Mouse (Mus musculus): ENCODE results near the gene Pias4. TPM values are rescaled to one million over a fixed set of nuclear protein-coding genes. Genes with fewer than 3 reads are reported as not detected.

Gene Pias4
- polyA plus RNA-seq, 1 experiment from 2014 or later: 60.0 TPM

GRCm38 (mm10) chr10:81123500-81123899 is 44.2 kb downstream of the Pias4 start:
- Histone ChIP-seq H3K9me3 (no peaks in the 10 kb centered on the region), H3K9ac (no peak overlapping the region), H3K27ac (replicated peaks) (no peak overlapping the region), H3K4me3 (no peak overlapping the region), H3K4me1 (replicated peaks) (no peaks in the 10 kb centered on the region; the same call in 1 of the 2 replicates), H3K27me3 (peaks cover 7% of the 10 kb centered on the region), H3K4me2 (no peak overlapping the region), H3K36me3 (peaks cover 62% of the 10 kb centered on the region)
- 85% methylated on average over 11 of the region's 11 CpGs for WGBS
- ATAC-seq (ENCODE audit: low read depth): no peak

GRCm38 (mm10) chr10:81122889-81123288 is 44.8 kb downstream of the Pias4 start:
- WGBS: 78% methylated on average over 2 of the region's 2 CpGs
- no peak overlapping the region for H3K4me2 ChIP-seq
- no peak for ATAC-seq (ENCODE audit: low read depth)
- no peak overlapping the region for H3K9ac ChIP-seq
- H3K4me3 ChIP-seq: no peak overlapping the region
- H3K36me3 ChIP-seq: peaks cover 68% of the 10 kb centered on the region
- no peak overlapping the region for H3K27ac ChIP-seq (replicated peaks)
- no peaks in the 10 kb centered on the region for H3K9me3 ChIP-seq
- H3K27me3 ChIP-seq: 0 out of 2 replicates have a peak, but pooled peaks cover under 1% of the 10 kb centered on the region
- H3K4me1 ChIP-seq (replicated peaks): no peaks in the 10 kb centered on the region; the same call in 1 of the 2 replicates

DNA sequence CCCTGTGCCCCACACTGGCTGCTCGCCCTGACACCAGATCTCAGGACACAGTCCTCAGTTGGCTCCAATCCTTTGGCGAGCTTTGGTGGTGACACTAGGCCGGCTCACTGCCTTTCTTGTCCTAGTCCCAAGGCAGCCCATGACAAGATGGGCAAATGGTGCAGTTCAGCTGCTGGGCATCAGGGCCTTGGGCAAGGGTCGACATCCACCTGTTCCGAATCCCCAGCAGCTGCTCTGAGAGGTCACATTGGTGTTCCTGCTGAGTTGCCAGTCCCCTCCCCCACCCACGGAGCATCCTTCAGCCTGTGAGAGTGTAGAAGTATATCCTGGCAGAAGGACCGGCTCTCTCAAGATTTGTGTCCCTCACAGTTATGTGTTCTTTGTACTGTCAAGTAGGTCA is 47.1 kb downstream of the Pias4 start:
- Histone ChIP-seq H3K27ac (replicated peaks) (no peak overlapping the region), H3K36me3 (peaks cover 87% of the 10 kb centered on the region), H3K9me3 (no peaks in the 10 kb centered on the region), H3K4me2 (no peak overlapping the region), H3K4me1 (replicated peaks) (no peaks in the 10 kb centered on the region), H3K4me3 (no peak overlapping the region), H3K9ac (no peak overlapping the region), H3K27me3 (no peaks in the 10 kb centered on the region)
- 91% methylated on average over 7 of the region's 7 CpGs for WGBS
- no peak for ATAC-seq (ENCODE audit: low read depth)

GRCm38 (mm10) chr10:81119625-81120024 is 48.1 kb downstream of the Pias4 start:
- 94% methylated on average over 10 of the region's 10 CpGs for WGBS
- H3K9ac ChIP-seq: no peak overlapping the region
- H3K27me3 ChIP-seq: no peaks in the 10 kb centered on the region
- no peaks in the 10 kb centered on the region for H3K4me1 ChIP-seq (replicated peaks)
- no peak overlapping the region for H3K4me2 ChIP-seq
- no peak overlapping the region for H3K4me3 ChIP-seq
- ATAC-seq (ENCODE audit: low read depth): no peak
- no peak overlapping the region for H3K27ac ChIP-seq (replicated peaks)
- no peaks in the 10 kb centered on the region for H3K9me3 ChIP-seq
- peaks cover 96% of the 10 kb centered on the region for H3K36me3 ChIP-seq

DNA sequence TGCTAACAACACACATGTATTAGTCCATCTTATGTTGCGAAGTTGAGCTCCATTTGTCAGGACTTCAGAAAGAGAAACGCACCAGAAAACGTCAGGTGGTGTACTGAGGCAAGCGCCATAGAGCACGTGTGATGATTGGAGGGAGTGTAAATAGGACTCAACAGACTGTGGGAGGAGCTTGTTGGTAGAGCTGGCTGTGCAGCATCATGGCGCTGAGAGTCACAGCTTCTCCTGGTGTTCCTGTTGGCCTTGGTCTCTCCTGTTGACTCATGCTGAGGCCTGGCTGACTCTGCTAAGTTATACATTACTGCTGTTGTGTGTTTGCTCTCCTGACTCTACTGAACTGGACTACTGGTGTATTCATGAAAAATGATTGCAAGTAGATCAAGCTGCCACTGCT is 54.8 kb downstream of the Pias4 start:
- Histone ChIP-seq H3K27me3 (no peaks in the 10 kb centered on the region), H3K36me3 (peaks cover 95% of the 10 kb centered on the region), H3K4me3 (no peak overlapping the region), H3K27ac (replicated peaks) (no peak overlapping the region), H3K4me1 (replicated peaks) (0 out of 2 replicates have a peak, but pooled peaks cover 5% of the 10 kb centered on the region), H3K9ac (no peak overlapping the region), H3K4me2 (no peak overlapping the region), H3K9me3 (no peaks in the 10 kb centered on the region)
- no peak for ATAC-seq (ENCODE audit: low read depth)
- WGBS: 96% methylated on average over 6 of the region's 6 CpGs

DNA sequence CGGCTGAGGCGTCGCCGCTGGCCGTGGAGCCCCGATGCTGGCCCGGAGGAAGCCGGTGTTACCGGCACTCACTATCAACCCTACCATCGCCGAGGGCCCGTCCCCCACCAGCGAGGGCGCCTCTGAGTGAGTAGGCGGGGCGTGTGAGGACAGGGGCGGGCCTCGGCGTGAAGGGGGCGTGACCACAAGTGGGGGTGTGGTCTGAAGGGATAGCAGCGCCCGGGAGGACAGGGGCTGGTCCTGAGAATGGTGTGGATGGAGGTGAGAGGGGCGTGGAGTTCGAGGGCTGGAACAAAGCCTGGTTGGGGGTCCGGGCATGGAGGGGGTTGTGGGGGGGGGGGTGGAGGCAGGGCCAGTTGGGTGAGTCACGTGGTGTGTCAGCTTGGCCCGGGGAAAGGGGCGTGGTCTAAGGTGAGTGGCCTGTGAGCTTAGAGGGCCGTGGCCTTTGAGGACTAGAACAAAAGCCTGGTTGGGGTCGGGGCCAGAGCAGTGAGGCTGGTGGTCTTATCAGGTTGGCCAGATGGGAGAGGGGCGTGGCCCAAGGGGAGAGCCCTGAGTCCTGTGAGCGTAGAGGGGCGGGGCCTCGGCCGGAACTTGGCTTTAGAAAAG is 61.5 kb downstream of the Pias4 start:
- peaks cover 32% of the 10 kb centered on the region for H3K36me3 ChIP-seq
- WGBS: 1% methylated on average over 35 of the region's 35 CpGs
- peak; percentile 91 for ATAC-seq (ENCODE audit: low read depth)
- no peaks in the 10 kb centered on the region for H3K27me3 ChIP-seq
- H3K4me1 ChIP-seq (replicated peaks): peaks cover 27% of the 10 kb centered on the region
- peak overlapping the region; percentile 100 for H3K27ac ChIP-seq (replicated peaks)
- no peaks in the 10 kb centered on the region for H3K9me3 ChIP-seq
- H3K4me3 ChIP-seq: peak overlapping the region; percentile 89
- peak overlapping the region; percentile 98 for H3K9ac ChIP-seq
- peak overlapping the region; percentile 67 for H3K4me2 ChIP-seq

- H3K4me1 ChIP-seq (replicated peaks): peaks cover 27% of the 10 kb centered on the region
- H3K4me2 ChIP-seq: peak within 1 kb of the TSS; percentile 67
- no peaks in the 10 kb centered on the region for H3K9me3 ChIP-seq
- ATAC-seq (ENCODE audit: low read depth): peak; percentile 96
- H3K9ac ChIP-seq: peak within 1 kb of the TSS; percentile 98
- H3K36me3 ChIP-seq: peaks cover 26% of the 10 kb centered on the region
- under 1% methylated on average over 55 of the region's 56 CpGs for WGBS
- no peaks in the 10 kb centered on the region for H3K27me3 ChIP-seq
- H3K4me3 ChIP-seq: peak within 1 kb of the TSS; percentile 89
- H3K27ac ChIP-seq (replicated peaks): peak within 1 kb of the TSS; percentile 100
Measured at GRCm38 (mm10) chr10:81105565-81106112, 62.1 kb downstream of the Pias4 start, which contains the start of gene Map2k2. Map2k2 (plus strand) TSS chr10:81105915.

Small RNA genes lying within 50 kb of the gene (microRNA-seq; reads per million reads assigned to microRNA genes)
- not detected for gene Mir5615-1
- gene Mir5615-2: not detected

Other genes starting within 250 kb of the Pias4 start
- gene Lmnb2, start 249.7 kb downstream of the Pias4 start, polyA plus RNA-seq (2015; fragmentation: Nextera tagmentation; extraction: Ambion mirVana): 38.3 and 41.6 TPM in 2 replicates
- gene Gadd45b, start 237.8 kb downstream of the Pias4 start, polyA plus RNA-seq (2015; fragmentation: Nextera tagmentation; extraction: Ambion mirVana): 8.8 and 9.0 TPM in 2 replicates
- gene Gng7, start 153.0 kb downstream of the Pias4 start, polyA plus RNA-seq (2015; fragmentation: Nextera tagmentation; extraction: Ambion mirVana): 16.2 and 17.4 TPM in 2 replicates
- 38.1 and 38.7 TPM in 2 replicates for gene Diras1, start 142.3 kb downstream of the Pias4 start, polyA plus RNA-seq (2015; fragmentation: Nextera tagmentation; extraction: Ambion mirVana)
- gene Slc39a3, start 130.5 kb downstream of the Pias4 start, polyA plus RNA-seq (2015; fragmentation: Nextera tagmentation; extraction: Ambion mirVana): 40.9 and 44.2 TPM in 2 replicates
- gene Sgta, start 107.7 kb downstream of the Pias4 start, polyA plus RNA-seq (2015; fragmentation: Nextera tagmentation; extraction: Ambion mirVana): 283 and 286 TPM in 2 replicates
- 47.4 and 48.4 TPM in 2 replicates for gene Thop1, start 97.9 kb downstream of the Pias4 start, polyA plus RNA-seq (2015; fragmentation: Nextera tagmentation; extraction: Ambion mirVana)
- 0.27 and 0.90 TPM in 2 replicates for gene Creb3l3, start 69.0 kb downstream of the Pias4 start, polyA plus RNA-seq (2015; fragmentation: Nextera tagmentation; extraction: Ambion mirVana)
- gene Map2k2, start 62.0 kb downstream of the Pias4 start, polyA plus RNA-seq (2015; fragmentation: Nextera tagmentation; extraction: Ambion mirVana): 217 and 244 TPM in 2 replicates
- gene Zbtb7a, start 32.7 kb downstream of the Pias4 start, polyA plus RNA-seq (2015; fragmentation: Nextera tagmentation; extraction: Ambion mirVana): 12.2 and 14.9 TPM in 2 replicates
- 532 and 537 TPM in 2 replicates for gene Eef2, start 8.7 kb upstream of the Pias4 start, polyA plus RNA-seq (2015; fragmentation: Nextera tagmentation; extraction: Ambion mirVana)
- gene Dapk3, start 15.1 kb upstream of the Pias4 start, polyA plus RNA-seq (2015; fragmentation: Nextera tagmentation; extraction: Ambion mirVana): 79.1 and 80.9 TPM in 2 replicates
- gene 4930442H23Rik, start 15.9 kb upstream of the Pias4 start, polyA plus RNA-seq (2015; fragmentation: Nextera tagmentation; extraction: Ambion mirVana): not detected in 2 replicates
- gene Nmrk2, start 34.1 kb upstream of the Pias4 start, polyA plus RNA-seq (2015; fragmentation: Nextera tagmentation; extraction: Ambion mirVana): not detected in 2 replicates
- gene Atcay, start 62.9 kb upstream of the Pias4 start, polyA plus RNA-seq (2015; fragmentation: Nextera tagmentation; extraction: Ambion mirVana): 58.1 and 62.3 TPM in 2 replicates
- gene Zfr2, start 65.2 kb upstream of the Pias4 start, polyA plus RNA-seq (2015; fragmentation: Nextera tagmentation; extraction: Ambion mirVana): 21.7 and 21.8 TPM in 2 replicates
- gene Matk, start 85.0 kb upstream of the Pias4 start, polyA plus RNA-seq (2015; fragmentation: Nextera tagmentation; extraction: Ambion mirVana): 10.5 and 13.0 TPM in 2 replicates
- gene Mrpl54, start 99.0 kb upstream of the Pias4 start, polyA plus RNA-seq (2015; fragmentation: Nextera tagmentation; extraction: Ambion mirVana): 145 and 150 TPM in 2 replicates
- gene Apba3, start 99.0 kb upstream of the Pias4 start, polyA plus RNA-seq (2015; fragmentation: Nextera tagmentation; extraction: Ambion mirVana): 33.7 and 36.1 TPM in 2 replicates
- 2.3 and 3.3 TPM in 2 replicates for gene Tjp3, start 123.7 kb upstream of the Pias4 start, polyA plus RNA-seq (2015; fragmentation: Nextera tagmentation; extraction: Ambion mirVana)
- 99.3 and 102 TPM in 2 replicates for gene Pip5k1c, start 125.0 kb upstream of the Pias4 start, polyA plus RNA-seq (2015; fragmentation: Nextera tagmentation; extraction: Ambion mirVana)
- gene Cactin, start 153.2 kb upstream of the Pias4 start, polyA plus RNA-seq (2015; fragmentation: Nextera tagmentation; extraction: Ambion mirVana): 32.5 and 42.5 TPM in 2 replicates
- 4.5 and 4.8 TPM in 2 replicates for gene Tbxa2r, start 160.8 kb upstream of the Pias4 start, polyA plus RNA-seq (2015; fragmentation: Nextera tagmentation; extraction: Ambion mirVana)
- gene Gipc3, start 175.3 kb upstream of the Pias4 start, polyA plus RNA-seq (2015; fragmentation: Nextera tagmentation; extraction: Ambion mirVana): not detected in 2 replicates
- gene Hmg20b, start 182.6 kb upstream of the Pias4 start, polyA plus RNA-seq (2015; fragmentation: Nextera tagmentation; extraction: Ambion mirVana): 46.5 and 51.5 TPM in 2 replicates
- 16.5 and 17.8 TPM in 2 replicates for gene Mfsd12, start 189.6 kb upstream of the Pias4 start, polyA plus RNA-seq (2015; fragmentation: Nextera tagmentation; extraction: Ambion mirVana)
- gene 4930404N11Rik, start 197.9 kb upstream of the Pias4 start, polyA plus RNA-seq (2015; fragmentation: Nextera tagmentation; extraction: Ambion mirVana): 0.68 and 0.87 TPM in 2 replicates
- 105 and 112 TPM in 2 replicates for gene Fzr1, start 210.6 kb upstream of the Pias4 start, polyA plus RNA-seq (2015; fragmentation: Nextera tagmentation; extraction: Ambion mirVana)
- gene Dohh, start 216.5 kb upstream of the Pias4 start, polyA plus RNA-seq (2015; fragmentation: Nextera tagmentation; extraction: Ambion mirVana): 72.2 and 75.2 TPM in 2 replicates
- gene Gm48551, start 216.5 kb upstream of the Pias4 start, polyA plus RNA-seq (2015; fragmentation: Nextera tagmentation; extraction: Ambion mirVana): 5.2 and 8.2 TPM in 2 replicates
- gene Gm48552, start 221.1 kb upstream of the Pias4 start, polyA plus RNA-seq (2015; fragmentation: Nextera tagmentation; extraction: Ambion mirVana): 1.3 and 2.5 TPM in 2 replicates
- gene Smim24, start 225.1 kb upstream of the Pias4 start, polyA plus RNA-seq (2015; fragmentation: Nextera tagmentation; extraction: Ambion mirVana): 1.8 and 3.1 TPM in 2 replicates